Mouse (Mus musculus) T-helper 1 cell (primary cell): ENCODE measurements around the gene Eri3.

ENCODE experiments used
- in situ Hi-C: fragments of 300-600 bp; cut with MboI, MseI; formaldehyde crosslinking; loops from one replicate; pipeline ENCODE4 v1.15.1; 2025; ENCODE audit warnings: high pct_unique_total_duplicates

Eri3 gene

GRCm38 (mm10) chr4:117656961-117657360 lies 106.8 kb downstream of the Eri3 start:
- in situ Hi-C loops = loop anchor here (5.0 kb wide), 1 partner anchor 105 kb away; no protein-coding TSS in a partner anchor

GRCm38 (mm10) chr4:117657646-117658045 lies 107.5 kb downstream of the Eri3 start:
- in situ Hi-C loops = loop anchor here (5.0 kb wide), 1 partner anchor 105 kb away; no protein-coding TSS in a partner anchor

DNA sequence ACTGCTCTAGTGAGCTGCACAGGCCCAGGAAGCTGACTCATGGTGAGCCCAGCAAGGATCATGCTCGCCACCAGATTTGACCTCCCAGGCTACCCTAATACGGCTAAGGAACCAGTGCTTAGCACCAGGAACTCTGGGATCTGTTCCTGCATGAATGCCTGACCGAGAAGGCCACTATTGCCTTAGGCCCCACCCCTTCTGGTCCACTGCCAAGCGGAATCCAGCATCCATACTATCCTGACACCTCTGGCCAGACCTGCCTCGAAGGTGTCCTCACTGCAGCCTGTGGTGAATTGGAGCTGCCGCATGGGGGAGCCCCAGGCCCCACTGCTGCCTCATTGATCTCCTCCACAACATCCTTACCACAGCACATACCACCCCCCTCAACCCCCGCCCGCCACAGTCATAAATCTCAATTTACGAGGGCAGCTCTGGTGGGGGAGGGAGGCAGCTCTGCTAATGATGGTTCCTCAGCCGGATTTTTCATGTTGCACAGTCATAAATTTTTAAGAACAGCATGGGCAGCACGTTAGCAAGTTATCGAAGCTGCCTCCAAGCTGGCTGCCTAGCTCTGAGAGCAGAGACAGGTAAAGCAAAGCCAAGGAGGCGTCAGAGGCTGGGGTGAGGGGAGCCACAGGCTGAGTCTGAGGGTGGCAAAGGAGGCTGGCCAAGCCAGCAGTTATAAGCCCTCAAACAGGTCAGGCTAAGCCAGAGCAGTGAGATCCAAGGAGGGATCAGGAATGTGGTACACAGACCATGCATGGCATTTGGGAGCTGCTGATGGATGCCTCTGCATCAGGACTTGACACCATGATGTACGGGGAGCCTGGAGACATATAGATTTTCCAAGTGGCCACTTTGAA lies 108.6 kb downstream of the Eri3 start:
- in situ Hi-C loops = loop anchor here (5.0 kb wide), 1 partner anchor 103 kb away; no protein-coding TSS in a partner anchor

- in situ Hi-C loops = no loop called here
Measured at GRCm38 (mm10) chr4:117660001-117660400, 109.8 kb downstream of the Eri3 start.

GRCm38 (mm10) chr4:117664411-117665137 lies 114.4 kb downstream of the Eri3 start:
- in situ Hi-C loops = no loop called here

DNA sequence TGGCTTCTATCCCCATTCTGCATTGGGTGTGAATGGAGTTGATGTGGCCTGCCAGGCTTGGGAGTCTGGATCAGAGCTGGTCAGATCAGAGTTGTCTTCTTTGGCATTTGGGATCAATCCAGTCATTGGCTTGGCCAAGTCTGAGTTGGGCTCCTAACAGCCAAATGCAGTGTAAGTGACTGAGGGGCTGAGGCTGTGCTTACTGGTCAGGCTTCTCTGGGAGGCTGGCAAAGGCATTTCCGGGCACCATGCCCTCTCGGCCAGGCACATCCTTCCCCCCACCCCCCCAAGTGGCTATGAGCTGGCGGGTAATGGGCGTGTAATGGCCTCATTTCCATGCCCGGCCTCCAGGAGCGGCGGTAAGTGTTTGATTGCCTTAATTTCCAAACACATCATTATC lies 115.4 kb downstream of the Eri3 start:
- in situ Hi-C loops = no loop called here

GRCm38 (mm10) chr4:117666054-117666453 lies 115.9 kb downstream of the Eri3 start:
- in situ Hi-C loops = no loop called here

DNA sequence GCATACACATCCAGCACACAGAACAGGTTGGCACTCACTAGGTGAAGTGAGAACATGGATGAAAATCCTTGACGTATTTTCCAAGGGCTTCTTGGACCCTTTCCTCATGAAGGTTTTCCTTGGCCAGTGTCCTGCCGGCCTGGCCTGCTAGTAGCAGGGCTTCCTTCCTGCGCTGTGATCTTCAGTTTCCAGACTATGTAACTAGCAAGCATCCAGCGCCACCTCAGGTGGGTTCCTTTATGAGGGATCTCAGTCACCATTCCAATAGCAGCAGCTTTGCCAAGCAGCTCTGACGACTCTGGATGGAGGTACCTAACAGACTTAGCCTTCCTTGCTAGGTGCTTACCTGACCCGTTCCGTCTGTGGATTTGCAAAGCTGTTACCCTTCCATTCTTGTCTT lies 119.7 kb downstream of the Eri3 start:
- in situ Hi-C loops = no loop called here

GRCm38 (mm10) chr4:117672042-117672441 lies 121.9 kb downstream of the Eri3 start:
- in situ Hi-C loops = no loop called here

- in situ Hi-C loops = no loop called here
Measured at GRCm38 (mm10) chr4:117673901-117674300, 123.7 kb downstream of the Eri3 start.

GRCm38 (mm10) chr4:117676903-117677302 lies 126.7 kb downstream of the Eri3 start:
- in situ Hi-C loops = loop anchor here (5.0 kb wide), 1 partner anchor 340 kb away; no protein-coding TSS in a partner anchor

- in situ Hi-C loops = no loop called here
Measured at GRCm38 (mm10) chr4:117680963-117681362, 130.8 kb downstream of the Eri3 start.

- in situ Hi-C loops = no loop called here
Measured at GRCm38 (mm10) chr4:117681931-117682461, 131.8 kb downstream of the Eri3 start, which contains the start of gene Dmap1. Dmap1 (minus strand) TSS chr4:117682273.

GRCm38 (mm10) chr4:117682463-117682862 lies 132.3 kb downstream of the Eri3 start:
- in situ Hi-C loops = no loop called here

GRCm38 (mm10) chr4:117683048-117683768 lies 133.0 kb downstream of the Eri3 start:
- in situ Hi-C loops = no loop called here

DNA sequence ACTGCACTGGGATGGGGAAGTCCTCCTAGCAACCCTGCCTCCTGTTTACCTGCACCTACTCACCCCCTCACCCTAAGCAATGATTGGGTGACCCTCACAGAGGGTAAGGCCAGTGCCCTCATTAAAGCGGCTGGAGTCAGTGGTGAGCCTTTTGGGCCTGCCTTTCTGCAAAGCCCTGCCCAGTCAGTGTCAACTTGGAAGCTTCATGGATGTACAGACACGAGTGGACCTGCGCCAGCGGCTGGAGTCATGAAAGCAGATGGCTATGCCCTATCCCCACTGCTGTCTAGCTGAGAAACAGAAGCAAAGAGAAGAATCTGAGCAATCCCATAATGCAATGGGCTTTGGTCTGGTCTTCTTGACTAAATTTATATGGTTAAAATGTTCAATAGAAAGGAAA lies 136.2 kb downstream of the Eri3 start:
- in situ Hi-C loops = no loop called here

- in situ Hi-C loops = loop anchor here (5.0 to 10.0 kb wide), 2 partner anchors 67 to 359 kb away; no protein-coding TSS in a partner anchor
Measured at GRCm38 (mm10) chr4:117705361-117705760, 155.2 kb downstream of the Eri3 start.

- in situ Hi-C loops = loop anchor here (5.0 to 10.0 kb wide), 2 partner anchors 63 to 356 kb away; no protein-coding TSS in a partner anchor
Measured at GRCm38 (mm10) chr4:117708780-117709550, 158.8 kb downstream of the Eri3 start.

DNA sequence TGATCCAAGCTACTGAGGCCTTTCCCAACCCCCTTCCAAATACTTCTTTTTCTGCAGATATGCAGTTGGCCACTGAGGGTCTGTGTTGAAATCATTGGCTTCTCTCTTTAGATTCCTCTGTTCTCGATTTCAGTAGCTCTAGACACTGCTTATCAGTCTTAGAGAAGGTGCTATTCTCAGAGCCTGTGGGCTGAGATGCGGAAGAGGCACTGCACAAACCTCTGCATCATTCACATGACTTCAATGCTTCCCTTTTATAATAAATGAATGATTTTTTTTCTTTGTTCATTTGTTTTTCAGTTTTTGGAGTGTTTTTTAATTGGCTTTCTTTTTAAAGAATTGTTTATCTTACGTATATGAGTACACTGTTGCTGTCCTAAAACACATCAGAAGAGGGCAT lies 162.1 kb downstream of the Eri3 start:
- in situ Hi-C loops = no loop called here

GRCm38 (mm10) chr4:117713303-117714098 lies 163.3 kb downstream of the Eri3 start:
- in situ Hi-C loops = no loop called here
